Mouse (Mus musculus) liver, postnatal 0 days (tissue): ENCODE results near the gene Il1r1.

Experiments
- CTCF ChIP-seq: sonication (generic); IDR thresholded peaks from 2 replicates; pipeline ENCODE4 v1.5.1; 2016; ENCODE audit warnings: antibody characterized with exemption, low read depth
- EP300 ChIP-seq: IDR thresholded peaks from 2 replicates; pipeline ENCODE4 v1.6.1; 2016; ENCODE audit warnings: antibody characterized with exemption, low read depth, mild to moderate bottlenecking

GRCm38 (mm10) chr1:40359731-40360130, 134.9 kb downstream of the Il1r1 start:
- TF ChIP-seq CTCF (no peak), EP300 (no peak)
